Mouse (Mus musculus) layer of hippocampus, postnatal 25 days (tissue): ENCODE data around the gene Sorcs2. TPM values are rescaled to one million over a fixed set of nuclear protein-coding genes. Genes with fewer than 3 reads are reported as not detected.

Experiments
- DNase-seq, 2 experiments: peaks; one replicate each; pipeline ENCODE4 v3.0.0; 2022; ENCODE audit warnings: mixed read lengths in 2 of 2, low spot score in 1 of 2; ENCODE audit errors: extremely low spot score in 1 of 2
- total RNA-seq, 2 experiments: library from RNA; stranded (reverse); gene quantifications; 2 replicates each; pipeline ENCODE4 v1.2.3; 2021

Sorcs2 gene
- total RNA-seq, 2 experiments from 2014 or later = 52.4 to 53.8 TPM

DNA sequence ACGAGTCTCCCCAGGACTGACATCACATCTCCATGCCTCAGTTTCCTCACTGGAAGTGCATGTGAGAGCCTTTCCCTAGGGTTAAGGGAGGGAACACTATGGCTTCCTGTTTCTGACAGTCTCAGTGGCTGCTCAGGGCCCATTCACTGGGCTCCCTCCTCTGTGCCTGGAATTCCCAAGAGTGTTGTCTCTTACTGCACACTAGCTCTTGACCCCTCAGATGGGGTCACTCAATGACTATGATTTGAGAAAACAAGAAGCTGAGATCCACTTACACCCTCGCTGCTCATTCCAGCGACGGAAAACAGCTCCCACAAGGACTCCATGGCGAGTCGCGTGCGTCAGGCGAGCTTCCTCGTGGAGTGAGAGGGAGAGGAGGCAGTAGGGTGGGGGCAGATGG, 296.8 kb downstream of the Sorcs2 start:
- DNase-seq = no peak

- no peak for DNase-seq
Measured at GRCm38 (mm10) chr5:36100488-36100887, 297.5 kb downstream of the Sorcs2 start.

DNA sequence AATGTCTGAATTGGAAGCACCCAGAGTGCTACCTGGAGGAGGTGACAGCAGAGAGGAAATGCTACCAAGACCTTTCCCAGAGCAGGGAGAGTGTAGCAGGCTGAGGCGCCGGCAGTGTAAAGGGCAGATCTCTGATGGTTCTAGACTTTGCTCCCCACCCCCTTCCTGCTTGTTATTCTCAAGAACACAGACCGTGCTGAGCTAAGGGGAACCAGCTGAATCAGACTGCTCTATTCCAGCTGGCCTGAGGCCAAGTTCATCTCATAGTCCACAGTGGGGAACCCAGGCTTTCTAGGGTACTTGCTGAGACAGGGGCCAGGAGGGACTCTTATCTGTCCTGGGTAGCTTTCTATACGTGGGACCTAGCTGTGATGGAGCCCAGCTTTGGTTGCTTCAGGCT, 298.3 kb downstream of the Sorcs2 start:
- no peak for DNase-seq

GRCm38 (mm10) chr5:36096046-36096445, 301.9 kb downstream of the Sorcs2 start:
- DNase-seq = no peak

GRCm38 (mm10) chr5:36090036-36090435, 307.9 kb downstream of the Sorcs2 start:
- no peak for DNase-seq

DNA sequence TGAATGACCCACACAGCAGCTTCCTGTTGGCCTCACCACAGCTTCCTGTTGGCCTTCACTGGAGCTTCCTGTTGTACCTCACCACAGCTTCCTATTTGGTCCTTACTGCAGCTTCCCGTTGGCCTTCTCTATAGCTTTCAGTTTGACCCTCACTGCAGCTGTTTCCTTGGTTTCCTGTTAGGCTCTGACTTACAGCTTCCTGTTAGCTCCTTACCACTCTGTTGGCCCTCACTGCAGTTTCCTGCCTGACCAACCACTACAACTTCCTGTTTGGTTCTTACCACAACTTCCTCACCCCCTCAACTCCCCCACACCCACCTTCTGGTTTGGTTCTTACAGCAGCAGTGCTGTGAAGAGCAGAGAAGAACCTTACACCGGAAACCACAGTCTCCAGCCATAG, 308.7 kb downstream of the Sorcs2 start:
- DNase-seq = no peak

DNA sequence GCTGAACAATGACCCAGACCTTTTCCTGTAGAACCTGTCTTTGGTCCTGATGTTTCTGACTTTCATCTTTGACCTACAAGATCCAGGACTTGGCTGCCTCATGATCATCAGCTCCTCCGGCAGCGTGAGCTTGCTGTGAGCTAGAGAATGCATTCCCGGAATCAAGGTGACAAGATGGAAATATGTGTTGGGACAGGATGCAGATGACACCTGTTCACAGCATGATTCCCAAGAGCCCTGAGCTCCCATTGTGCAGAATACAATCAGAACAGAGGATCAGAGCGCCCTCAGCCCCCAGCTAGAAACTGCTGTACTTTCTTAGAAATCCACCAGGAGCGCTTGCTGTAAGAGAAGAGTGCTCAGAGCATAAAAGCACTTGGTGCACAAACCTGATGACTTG, 311.0 kb downstream of the Sorcs2 start:
- DNase-seq = no peak

- no peak for DNase-seq
Measured at GRCm38 (mm10) chr5:36085621-36086020, 312.3 kb downstream of the Sorcs2 start.

- no peak for DNase-seq
Measured at GRCm38 (mm10) chr5:36083869-36084565, 313.9 kb downstream of the Sorcs2 start.

DNA sequence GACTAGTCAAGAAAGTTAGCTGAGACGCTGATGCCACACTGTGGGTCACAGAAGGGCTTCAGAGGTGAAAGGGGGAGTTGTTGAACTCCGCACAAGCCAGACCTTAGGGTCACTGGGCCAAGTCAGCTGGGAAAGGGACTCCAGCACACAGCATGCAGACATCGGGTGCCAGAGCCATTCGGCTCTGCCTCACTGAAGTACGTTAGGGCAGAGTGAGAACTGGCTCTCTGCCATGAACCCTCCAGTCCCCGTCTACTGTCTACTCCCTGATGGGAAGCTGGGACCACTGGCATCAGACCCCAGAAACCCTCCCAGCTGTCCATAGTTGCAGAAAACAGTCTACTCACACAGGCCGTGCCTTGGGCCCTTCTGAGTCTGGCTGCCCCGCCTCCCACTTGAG, 316.9 kb downstream of the Sorcs2 start:
- DNase-seq = no peak

- no peak for DNase-seq
Measured at GRCm38 (mm10) chr5:36075172-36076074, 322.5 kb downstream of the Sorcs2 start.

DNA sequence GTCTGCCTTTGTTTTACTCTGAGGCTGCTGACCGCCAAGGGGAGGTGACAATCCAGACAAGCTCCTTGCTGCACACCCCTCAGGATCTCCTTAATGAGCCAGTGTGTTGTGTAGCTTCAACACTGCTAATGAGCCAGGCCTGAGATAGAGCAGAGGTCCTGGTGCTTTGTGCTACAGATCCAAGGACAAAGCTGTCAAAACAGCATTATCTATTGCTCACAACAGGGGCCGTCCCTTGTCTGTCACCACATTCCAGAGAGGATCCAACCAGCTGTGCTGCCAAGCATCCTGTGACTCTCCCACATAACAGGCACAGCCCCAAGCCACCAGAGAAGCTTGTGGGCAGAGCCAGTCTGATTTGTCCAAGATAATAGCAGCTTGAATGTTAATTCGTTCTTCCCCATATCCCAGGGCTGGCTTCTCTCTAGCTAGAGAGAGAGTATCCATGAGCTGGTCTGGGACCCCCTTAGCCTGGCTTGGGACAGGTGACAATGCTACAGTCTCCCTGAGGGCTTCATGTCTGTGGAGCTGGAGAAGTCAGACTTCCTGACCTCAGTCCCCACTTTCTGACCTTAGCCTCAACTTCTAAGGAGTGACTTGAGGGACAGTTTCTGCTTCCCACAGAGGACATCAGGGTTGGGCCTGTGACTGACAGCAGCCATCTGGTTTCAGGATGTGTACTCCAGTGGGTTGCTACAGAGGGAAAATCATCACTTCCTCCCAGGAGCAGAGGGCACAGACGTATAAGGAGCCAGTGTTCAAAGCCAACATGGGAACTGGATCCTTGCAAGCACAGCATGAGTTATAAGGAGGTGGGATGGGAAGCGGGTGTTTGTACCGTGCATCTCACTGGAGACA, 328.2 kb downstream of the Sorcs2 start:
- no peak for DNase-seq

DNA sequence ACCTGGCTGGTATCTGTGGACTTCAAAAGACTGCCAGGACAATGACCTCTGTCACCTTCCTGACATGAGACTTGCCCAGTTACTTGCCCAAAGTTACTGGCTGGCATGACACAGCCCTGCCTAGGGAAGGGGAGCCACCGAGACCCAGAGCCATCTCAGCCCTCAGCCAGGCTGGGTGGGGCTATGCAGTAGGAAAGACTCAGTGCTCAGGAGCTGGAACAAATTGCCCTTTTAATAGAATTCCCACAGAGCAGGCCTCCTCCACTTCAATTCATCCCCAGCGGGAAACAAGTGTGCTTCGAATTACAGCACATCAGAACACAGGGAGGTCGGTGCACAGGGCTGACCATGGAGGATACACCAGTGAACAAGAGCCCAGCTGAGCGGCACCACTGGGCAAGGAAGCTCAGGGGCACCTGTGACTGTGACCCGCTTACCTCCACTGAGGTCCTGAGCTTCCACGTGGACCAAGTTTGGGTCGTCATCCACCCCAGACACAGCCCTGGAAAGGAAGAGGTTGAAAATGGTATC, 330.2 kb downstream of the Sorcs2 start:
- no peak for DNase-seq

DNA sequence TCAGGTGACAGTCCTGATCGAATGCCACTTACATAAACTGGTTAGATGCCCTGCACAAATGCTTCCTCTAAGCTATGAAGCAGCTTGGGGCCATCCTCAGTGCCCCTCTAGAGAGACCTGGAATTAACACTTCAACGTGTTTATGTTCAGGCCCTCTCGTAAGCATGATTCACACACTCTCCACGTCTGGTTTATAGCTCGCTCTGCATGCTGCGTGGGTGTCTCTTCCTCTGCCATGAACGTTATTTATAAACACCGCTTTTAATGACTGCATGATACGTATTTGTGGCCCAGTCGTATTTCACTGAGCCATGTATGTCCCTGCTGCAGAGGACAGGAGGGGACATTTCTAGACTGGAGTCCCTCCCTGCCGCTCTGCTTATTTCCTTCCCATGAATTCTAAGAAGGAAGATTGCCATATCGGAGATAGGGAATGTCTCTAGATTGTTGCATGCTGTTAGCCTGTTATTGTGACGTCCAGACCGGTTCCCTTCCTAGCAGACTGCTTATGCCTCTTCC, 340.1 kb downstream of the Sorcs2 start:
- DNase-seq = no peak

DNA sequence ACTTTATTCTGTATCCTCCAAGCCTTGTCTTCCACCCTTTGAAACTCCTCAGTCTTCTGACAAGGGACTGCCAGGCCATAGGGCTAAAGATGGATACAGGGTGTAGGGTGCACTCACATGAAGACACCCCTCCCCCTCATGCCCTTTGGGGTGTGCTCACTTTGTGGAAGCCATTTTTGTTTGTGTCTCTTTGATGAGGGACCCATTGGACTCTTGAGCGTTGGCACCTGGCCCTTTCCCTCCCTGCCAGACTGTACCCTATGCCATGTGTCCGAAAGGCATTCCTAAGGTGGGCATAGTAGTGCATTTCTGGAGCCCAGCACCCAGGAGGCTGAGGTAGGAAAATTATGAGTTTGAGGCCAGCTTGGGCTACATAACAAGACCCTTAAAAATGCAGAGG, 341.0 kb downstream of the Sorcs2 start:
- DNase-seq = no peak

DNA sequence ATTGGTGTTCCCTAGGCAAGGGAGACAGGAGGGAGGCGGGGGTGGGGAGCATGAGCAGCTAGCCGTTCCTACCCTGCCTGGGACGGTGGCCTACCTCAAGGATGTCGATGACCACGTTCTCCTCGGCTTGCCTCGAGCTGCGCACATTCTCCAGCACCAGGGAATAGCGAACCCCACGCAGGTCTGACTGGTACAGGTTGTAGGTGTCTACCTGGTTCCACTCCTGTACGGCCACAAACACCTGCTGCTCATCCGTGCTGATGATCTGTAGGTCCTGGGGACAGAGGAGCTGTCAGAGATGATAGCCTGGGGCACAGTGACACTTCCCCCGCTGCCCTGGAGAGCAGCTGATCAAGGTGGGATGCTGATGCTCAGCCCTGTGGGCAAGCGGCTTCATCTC, 342.1 kb downstream of the Sorcs2 start:
- DNase-seq = no peak

GRCm38 (mm10) chr5:36054498-36054897, 343.4 kb downstream of the Sorcs2 start:
- no peak for DNase-seq

DNA sequence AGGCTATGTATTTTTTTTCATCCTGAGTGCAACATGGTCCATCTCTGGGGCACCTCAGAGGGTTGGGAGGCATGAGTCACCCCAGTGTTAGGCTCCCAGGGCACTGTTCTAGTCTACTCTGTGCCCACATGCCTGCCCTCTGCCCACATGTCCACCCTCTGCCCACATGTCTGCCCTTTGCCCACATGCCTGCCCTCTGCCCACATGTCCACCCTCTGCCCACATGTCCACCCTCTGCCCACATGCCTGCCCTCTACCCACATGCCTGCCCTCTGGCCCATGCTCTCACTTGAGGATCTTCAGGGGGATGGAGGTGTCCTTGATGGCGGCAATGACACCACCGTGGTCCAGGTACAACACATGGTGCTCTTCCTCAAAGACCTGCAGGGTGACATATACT, 354.8 kb downstream of the Sorcs2 start:
- no peak for DNase-seq

DNA sequence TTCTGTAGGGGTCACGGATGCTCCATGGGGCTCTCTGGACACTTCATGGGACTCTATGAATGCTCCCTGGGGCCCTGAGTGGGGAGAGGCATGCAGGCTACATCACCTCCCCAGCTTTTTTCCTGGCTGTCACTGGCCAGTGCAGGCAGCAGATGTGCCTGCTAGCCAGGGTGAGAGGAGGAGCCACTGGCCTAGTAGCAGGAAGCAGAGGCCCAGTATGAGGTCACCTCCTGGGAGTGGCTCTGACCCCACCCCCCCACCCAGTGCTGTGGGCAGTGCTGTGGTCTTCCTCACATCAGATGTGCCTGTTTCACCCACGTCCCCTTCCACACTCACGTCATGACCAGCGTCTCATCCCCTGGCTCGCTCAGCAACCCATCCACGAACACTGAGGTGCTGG, 356.2 kb downstream of the Sorcs2 start:
- DNase-seq = no peak

- DNase-seq = no peak
Measured at GRCm38 (mm10) chr5:36041236-36041562, 356.7 kb downstream of the Sorcs2 start.
